Mouse (Mus musculus) adrenal gland, adult 8-10 months (tissue): ENCODE measurements at regions not wholly inside any gene's neighbourhood (a gene's known extent, or its start where the extent isn't known, plus 50 kb on each side); places are given as distances from the start of the nearest gene placed in this dataset.
"Not testable (repeated sequence)": the region's sequence is repeated elsewhere in the genome, so short reads cannot be mapped to it uniquely, and the experiment has no call there.

Experiments used
- DNase-seq: peaks from one replicate; pipeline ENCODE4 v3.0.0; 2022

DNA sequence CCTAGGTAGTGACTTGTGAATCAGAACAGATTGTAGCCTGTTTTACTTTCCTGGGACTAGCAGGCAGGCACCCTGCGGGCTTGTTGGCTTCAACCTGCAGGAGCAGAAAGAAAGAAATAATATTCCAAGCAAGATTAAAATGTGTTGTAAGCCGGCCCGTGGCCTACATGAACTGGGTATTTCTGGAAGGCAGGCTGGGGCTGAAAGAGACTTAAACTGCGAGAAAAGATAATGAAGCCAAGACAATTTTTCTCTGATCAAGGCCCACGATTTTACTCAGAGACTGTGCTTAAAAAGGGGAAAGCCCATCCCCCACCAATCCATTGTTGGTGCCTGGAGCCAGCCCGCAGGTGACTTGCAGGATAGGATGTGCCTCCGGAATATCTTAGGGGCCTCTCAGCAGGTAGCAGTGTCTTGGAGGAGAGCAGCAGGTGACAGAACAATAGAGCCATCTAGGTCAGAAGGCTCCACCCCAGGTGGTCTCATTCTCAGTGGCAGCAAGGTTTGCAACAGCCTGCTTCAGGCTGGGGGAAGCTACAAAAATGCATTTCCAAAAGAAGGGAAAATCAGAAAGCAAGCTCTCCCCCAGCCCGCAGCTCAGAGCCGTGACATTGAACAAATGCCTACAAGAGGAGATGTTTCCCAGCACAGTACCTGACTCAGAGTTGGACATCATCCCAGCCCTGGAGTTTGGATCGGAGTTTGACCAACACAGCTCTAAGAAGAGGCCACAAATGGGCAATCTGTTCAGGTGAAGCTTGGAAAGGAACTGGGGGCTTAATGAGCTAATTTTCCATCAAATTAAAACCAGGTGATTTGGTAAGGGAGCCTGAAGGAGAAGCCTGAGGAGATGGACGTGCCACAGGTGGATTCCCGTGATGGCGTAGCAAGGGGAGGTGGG, 121.4 kb upstream of the Slc1a3 start:
- DNase-seq = no peak

DNA sequence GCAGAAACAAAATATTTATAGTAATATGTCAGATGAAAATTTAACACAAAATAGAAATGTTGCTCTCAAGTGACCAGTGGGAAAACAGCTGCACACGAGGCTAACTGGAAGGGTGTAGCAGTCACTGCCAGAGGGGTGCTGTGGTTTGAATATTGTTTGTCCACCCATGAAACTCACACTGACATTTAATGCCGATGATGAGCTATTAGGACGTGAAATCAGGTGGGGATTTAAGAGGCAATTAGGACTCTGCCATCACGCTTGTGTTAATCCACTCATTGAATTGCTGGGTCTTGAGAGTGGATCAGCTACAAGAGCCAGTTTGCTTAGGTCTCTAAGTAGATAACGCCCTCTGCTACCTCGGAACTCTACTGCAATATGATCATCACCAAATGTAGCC, 114.3 kb upstream of the Slc1a3 start:
- no peak for DNase-seq

DNA sequence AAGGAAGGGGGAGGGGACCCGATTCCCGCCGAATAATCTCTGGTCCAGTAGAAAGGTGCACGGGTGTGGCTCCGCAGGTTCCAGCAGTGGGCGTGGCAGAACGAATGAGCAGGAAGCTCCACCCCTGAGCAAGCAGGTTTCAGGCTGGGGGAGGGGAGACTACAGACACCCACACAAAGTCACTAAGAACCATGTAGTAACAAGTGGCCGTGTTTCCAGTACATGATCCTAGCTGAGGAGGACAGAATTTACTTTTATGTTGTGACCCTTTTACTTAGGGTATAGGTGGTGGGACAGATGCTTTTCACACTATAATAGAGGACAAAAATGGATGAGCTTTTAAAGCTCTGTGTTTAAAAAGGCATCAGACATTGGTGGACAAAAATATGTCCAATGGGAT, 112.2 kb upstream of the Slc1a3 start:
- not testable (repeated sequence) for DNase-seq

DNA sequence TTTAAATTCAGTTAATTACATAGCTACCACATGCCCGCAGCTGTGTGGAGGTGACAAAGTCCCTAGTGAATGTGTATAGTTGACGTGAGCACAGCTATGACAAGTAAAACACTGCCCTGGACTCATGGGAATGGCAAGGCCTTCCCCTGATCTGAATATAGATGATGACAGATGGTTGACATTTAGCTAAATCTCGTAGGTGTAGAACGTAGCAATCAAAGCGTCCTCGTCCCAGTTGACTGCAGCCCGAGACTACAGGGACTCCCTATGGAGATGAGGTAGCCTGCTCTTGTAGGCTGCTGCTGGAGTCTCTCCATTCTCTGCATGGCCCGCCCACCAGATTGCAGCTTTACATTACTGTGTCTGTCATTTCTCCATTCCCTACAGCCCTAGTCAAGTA, 107.0 kb upstream of the Slc1a3 start:
- no peak for DNase-seq

DNA sequence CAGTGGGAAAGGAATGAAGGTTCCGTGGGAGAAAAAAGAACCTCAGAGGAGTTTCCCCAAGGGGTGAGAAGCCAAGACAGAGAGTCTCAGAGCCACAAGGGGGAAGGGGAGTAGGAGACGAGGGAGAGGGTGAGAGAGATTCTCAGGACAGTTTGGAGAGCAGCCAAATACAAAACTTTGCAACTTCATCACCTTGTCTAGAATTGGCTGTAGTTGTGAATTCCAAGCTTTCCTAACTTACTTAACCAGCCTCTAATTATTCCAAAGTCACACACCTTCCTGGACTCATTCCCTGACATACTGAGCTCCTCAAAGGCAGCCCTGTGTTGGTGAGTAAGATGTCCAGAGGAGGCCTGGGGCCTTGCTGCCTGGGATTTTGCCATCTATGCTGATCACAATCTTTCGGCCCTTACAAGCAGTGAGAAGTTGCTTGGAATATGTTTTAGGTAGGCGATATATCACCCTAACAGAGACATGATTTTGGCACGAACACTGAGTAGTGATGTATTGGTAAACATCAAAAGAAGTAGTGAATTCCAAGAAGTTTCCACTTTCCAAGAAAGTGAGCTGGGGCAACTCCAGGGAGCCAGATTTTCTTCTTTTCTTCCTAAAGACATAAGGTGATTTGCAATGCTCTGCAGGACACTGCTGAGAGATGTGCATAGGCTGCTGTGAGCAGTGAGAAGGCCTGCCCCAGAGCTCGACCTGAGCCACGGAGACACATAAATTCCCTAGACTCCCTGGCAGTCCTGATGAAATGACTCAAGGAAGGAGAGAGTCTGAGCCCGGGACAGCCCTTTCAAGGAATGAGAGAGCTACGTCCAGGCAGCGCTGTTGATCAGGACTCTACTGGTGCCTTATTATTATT, 106.2 kb upstream of the Slc1a3 start:
- no peak for DNase-seq

DNA sequence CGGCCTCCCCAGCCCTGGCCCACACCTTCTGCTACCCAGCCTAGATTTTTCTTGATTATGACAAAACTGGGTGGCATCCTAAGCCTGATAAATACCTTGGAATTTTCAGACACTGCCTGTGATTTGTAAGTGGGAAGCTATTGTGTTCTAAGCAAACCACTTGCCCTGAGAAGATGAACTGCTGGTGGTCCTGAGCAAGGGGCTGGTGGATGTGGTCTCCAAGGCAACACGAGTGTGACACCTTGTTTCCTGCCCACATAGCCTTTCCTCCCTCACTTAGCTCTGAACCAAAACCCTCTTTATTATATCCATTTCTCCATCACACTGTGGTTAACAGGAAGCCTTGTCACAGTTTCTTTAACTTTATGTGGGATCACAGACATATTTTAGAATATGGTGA, 105.4 kb upstream of the Slc1a3 start:
- no peak for DNase-seq

DNA sequence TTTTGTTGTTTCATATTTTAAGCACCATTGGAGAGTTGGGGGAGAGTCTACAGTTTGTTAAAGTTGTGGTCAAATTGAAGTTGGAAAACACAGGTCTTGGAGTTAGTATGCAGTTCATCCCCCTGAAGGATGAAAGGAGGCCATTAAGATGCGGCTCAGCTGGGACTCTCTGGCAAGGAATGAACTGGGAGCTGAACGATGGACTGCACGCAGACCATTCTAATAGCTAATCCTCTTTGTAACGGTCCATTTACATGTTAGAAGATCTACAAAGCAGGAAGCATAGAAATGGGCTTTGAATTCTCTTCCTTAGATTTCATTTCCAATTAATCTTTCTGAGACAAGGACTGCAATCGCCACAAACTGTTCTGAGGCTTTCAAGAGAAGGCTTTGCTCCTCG, 104.7 kb upstream of the Slc1a3 start:
- DNase-seq = no peak

DNA sequence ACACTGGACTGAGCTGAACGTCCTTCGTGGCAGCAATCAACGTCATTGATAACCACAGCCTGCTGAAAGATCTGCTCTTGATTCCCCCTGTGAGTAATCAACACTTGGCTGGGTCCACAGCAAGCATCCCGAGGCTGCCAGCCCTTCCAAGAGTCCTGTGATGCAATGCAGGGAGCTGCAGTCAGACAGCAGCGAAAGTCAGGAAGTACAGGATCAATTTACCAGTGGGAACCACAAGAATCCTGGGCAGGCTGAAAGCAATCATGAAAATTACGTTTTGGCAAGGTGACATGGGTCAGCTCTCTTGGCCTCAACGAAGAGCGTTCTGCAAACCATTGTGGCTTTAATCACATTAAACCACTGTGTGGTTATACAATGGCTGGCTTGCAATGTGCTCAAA, 95.8 kb upstream of the Slc1a3 start:
- DNase-seq = peak; percentile 34

DNA sequence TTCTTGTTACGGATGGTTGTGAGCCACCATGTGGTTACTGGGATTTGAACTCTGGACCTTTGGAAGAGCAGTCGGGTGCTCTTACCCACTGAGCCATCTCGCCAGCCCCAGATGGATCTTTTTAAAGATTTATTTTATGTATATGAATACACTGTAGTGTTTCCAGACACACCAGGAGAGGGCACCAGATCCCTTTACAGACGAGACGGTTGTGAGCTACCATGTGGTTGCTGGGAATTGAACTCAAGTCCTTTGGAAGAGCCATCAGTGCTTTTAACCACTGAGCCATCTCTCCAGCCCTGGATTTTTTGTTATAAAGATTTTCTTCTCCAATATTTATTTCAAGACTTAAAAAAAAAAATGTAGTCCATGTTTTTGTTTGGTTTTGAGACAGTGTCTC, 95.0 kb upstream of the Slc1a3 start:
- DNase-seq = not testable (repeated sequence)

DNA sequence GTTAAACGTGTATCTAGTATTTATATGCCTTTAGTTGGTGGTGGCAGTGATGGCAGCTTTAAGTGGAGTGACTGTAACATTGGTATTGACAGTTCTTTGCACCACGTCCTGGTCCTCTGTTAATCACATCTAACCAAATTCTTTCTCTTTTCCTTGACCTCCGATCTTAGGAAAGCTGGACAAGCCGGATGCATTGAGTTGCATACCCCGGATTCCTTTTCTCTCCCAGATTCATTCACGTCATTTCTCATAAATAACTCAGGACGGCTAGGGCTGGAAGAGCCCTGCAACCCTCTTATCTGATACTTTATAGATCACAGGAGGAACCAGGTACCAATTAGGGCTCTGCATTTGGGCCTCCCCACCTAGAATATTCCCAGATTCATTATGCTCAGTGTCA, 91.5 kb upstream of the Slc1a3 start:
- no peak for DNase-seq

DNA sequence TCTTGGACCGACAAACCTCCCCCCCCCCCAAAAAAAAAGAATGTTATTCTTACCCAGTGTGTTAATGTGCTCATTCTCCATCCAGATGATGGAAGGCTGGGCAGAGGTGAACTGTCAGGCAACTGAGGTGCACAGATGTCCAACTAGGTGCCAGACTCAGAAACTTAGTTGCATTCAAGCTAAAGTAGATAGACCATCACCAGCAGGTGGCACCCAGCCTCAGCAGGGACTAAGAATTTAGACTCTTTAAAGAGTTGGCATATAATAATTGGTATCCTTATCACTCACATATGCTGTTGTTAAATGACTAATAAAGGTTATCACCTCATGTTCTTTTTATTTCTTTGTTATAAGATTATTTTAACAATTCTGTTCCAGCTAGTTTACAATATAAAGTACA, 86.5 kb upstream of the Slc1a3 start:
- no peak for DNase-seq

DNA sequence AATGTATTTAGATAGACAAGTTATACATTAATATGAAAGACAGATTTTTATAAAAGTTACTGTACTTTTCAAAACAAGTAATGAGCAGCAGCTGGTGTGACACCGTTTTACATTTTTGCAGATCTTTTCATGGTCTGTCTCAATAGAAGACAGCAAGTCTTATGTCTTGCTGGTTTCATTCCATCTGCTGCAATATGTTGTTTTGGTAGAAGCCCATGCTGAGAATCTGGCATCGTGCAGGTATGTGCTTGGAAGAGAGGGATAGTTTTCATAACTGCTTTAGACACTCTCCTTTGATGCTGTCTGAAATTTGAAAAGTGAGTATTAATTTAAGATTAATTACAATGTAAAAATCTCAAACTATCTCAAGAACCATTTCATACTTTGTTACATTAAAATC, 81.5 kb upstream of the Slc1a3 start:
- DNase-seq = no peak

DNA sequence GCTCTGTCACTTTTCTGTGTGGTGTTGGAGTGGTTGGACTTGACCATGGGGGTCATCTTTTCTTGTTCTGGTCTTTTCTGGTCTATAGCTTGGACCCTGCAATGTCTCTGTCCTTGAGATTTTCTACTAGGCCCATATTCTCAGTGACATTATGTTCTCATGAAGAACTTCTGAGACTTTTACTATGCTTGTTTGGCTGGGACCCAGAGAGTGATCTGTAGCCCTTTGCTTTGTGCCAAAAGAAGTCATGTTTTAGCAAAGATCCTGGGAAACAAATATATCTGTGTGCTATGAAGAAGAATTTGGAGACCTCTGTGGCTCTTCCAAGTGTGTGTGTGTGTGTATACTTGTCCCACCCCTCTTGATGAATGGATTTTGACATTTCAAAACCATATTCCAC, 79.4 kb upstream of the Slc1a3 start:
- no peak for DNase-seq

DNA sequence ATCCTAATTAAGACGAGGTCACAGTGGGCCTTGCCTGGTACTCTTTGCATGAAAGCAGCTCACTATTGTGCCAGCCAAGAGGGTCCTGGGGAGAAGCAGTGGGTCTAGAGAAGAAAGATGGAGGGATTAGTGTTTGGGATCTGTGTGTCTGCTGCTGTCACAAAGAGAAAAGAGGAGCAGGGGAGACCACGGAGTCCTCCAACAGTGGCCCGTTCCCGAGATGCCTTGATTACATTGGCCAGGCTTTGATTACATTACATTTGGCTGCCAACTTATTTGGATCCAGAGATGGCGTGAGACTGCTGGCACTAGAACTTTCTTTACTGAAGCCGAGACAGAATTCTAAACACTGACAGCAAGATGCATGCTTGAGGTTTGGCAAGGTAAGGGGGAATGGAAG, 78.4 kb upstream of the Slc1a3 start:
- no peak for DNase-seq

DNA sequence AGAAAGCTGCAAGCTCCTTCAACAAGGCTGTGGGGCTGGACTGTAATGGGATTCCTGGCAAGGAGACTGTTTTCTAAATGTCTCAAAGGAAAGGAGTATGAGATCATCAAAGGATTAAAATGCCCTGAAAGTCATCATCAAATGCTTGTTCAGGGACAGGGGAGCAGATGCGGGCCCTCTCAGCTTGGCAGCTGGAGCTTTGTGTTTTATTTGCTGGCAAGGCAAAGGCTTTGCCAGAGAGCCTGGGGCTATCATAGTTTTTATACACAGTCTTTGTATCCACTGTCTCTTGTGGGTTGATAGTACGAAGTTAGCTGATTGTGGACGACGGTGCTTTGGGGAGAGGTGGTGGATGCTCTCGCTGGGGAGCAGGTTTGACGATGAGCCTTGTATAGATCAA, 75.0 kb upstream of the Slc1a3 start:
- no peak for DNase-seq

DNA sequence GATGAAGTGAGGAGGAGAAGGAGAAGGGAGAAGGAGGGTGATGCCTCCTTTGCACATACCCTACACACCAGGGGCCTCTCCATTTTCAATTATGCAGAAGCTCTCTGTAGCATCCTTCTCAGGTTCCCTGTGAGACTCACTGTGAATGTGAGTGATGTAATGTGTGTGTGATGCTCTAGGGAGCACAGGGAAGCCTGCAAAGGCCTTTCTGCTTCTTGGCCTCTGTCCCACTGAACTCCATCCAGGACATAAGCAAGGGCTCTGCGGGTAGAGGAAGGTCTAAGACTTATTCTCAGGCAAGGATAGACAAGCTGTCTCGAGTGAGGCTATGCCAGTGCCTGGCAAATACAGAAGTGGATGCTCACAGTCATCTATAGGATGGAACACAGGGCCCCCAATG, 73.0 kb upstream of the Slc1a3 start:
- no peak for DNase-seq

DNA sequence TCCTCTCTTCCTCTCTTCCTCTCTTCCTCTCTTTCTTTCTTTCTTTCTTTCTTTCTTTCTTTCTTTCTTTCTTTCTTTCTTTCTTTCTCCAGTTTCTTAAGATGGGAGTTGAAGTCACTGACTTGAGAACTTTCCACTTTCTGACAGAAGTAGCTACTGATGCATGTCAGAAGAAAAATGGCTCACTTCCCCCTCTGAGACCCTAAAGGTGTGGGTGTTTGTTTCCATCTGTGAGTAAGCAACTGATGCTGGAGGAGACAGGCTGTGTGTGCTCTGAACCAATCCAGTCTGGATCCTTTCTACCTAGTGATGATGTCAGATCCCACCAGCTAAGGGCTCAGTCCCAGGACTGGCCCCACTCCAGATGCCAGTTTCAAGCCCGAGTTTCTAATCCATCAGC, 72.5 kb upstream of the Slc1a3 start:
- no peak for DNase-seq

DNA sequence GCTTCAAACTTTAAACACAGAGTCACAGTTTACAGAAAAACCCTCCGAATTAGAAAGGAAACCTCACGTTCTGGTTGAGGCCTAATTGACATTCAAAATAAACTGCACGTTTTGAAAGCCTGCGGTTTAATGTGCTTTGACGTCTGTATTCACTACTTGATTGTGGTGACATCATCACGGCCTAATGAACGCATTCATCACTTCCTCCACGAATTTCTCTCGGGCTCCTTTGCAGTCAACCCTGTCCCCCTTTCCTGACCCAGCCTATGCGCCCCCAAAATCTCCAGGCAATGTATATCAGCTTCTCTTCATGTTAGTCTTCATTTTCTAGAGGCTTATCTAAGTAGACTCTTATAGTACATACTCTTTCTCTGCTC, 71.6 kb upstream of the Slc1a3 start:
- DNase-seq = no peak

DNA sequence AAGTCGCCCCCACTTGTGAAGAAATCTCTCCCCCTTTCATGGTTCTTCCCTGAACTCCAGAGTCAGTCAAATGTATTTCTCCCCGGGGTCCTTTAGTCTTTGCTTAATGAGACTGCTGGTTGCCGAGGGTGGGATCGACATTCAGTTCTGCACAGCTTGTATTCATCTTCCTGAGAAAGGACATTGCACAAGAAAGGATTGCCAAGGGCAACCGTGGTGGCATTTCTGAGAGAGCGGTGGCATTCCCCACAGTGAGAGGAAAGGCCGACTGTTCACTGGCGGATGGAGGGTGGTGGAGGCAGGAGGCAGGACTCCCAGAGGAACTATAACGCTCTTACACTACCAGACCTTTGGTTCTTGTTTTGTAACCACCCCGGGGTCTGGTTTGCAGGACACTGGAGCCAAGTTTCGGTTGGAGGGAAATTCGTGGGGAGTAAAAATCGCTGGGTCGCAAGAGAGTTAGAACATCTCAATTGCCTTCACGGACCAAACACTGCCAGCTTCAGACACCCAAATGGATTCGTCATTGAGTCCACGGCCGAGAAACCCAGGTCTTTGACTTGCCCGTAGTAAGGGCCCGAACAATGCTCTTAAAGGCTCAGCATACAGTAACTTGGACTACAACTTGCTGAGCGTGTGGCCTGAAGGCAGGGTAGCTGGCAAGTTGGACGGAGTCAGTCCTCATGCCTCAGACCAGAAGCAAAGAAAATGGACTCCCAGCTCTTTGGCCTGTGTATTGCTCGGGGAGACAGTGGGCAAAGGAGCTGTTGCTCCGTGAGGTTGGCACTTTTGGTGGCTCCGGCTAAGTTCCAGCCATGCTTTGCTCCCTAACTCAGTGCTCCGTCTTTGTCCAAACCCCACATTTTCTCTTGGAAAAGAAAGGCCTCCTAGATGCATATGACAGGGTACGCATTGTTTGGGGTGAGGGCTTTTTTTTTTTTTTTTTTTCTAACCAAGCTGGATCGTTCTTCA, 70.9 kb upstream of the Slc1a3 start:
- peak; percentile 34 for DNase-seq

DNA sequence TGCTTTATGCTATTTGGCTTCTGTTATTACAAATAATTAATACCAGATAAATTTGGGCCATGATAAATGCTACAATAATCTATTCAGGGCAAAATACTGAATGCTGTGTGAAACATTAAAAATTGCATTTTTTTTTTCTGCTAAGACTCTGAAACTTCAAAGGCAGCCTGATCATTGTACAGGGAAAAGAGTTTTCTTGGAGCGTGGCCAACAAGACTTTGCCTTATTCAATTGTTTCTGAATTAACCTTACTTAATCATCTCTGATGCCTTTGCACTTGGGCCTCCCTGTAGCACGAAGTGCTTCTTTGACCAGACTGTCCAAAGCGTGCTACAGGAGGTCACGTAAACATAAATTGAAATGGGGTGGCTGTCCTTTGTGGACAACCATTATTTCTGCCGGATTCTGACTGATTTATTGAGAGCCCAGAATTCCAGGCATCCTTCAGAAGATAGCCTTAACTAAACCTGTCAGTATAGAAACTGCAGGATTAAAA, 69.9 kb upstream of the Slc1a3 start:
- no peak for DNase-seq

DNA sequence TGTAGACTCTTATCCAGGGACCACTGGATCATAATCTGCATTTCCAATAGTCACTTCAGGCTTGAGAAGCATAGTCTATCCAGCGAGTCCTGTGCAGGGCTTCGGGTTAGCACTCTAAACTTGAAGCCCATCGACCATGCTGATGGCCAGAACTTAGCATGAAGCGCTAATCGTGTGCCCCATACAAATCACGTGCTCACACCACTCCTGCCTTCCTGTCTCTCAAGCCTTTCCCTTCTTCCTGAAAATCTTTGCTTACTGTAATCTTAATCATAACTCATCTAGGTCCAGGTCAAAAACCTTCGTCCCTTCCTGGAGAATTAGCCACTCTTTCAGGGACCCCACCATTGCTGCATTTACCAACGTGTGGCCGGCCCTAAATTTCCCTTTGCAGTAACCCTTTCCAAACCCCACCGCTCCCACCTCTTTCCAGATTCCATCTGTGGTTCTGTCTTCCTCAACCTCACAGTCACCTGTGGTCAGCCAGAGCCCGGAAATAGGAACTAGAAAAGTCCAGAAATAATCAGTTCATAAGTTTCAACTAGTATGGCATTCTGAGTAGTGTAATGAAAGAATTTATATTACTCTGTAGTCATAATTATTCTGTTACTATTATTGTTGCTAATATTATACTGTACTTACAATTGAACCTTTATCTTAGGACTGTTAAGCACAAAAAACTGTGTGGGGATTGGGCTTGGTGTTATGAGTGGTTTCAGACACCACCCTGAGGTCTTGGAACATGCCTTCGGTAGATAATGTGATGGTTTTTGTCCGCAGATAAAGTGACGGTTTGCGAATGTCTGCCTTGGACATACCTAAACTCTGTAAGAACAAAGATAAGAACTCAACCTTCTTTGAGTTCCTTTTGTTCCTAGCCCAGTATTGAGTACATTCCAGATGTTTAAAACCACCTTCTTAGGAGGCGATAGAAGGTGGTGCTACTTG, 57.3 kb upstream of the Slc1a3 start:
- DNase-seq = no peak
